Mouse (Mus musculus) liver, postnatal 0 days (tissue): ENCODE results near the gene Rps6kb1.
A peak's percentile ranks its signal among the peaks of the same experiment; 100 is the strongest.
"Not testable (repeated sequence)": the region's sequence is repeated elsewhere in the genome, so short reads cannot be mapped to it uniquely, and the experiment has no call there.

Source experiments
- CTCF ChIP-seq: sonication (generic); IDR thresholded peaks from 2 replicates; pipeline ENCODE4 v1.5.1; 2016; ENCODE audit warnings: antibody characterized with exemption, low read depth
- EP300 ChIP-seq: IDR thresholded peaks from 2 replicates; pipeline ENCODE4 v1.6.1; 2016; ENCODE audit warnings: antibody characterized with exemption, low read depth, mild to moderate bottlenecking

- peak; percentile 81 for TF ChIP-seq CTCF
- TF ChIP-seq EP300, result not testable (repeated sequence)
Measured at GRCm38 (mm10) chr11:86464275-86464674, 80.3 kb downstream of the Rps6kb1 start.
